Mouse (Mus musculus): Measurements from ENCODE around the gene Polr1a.

The Polr1a gene

GRCm38 (mm10) chr6:71949721-71950120, 40.9 kb downstream of the Polr1a start:
- DNase-seq (ENCODE audit: low read depth, low spot score), result no peak

- no peak for DNase-seq (ENCODE audit: low read depth, low spot score)
These were observed 41.7 kb downstream of the Polr1a start for GRCm38 (mm10) chr6:71950592-71950991.

GRCm38 (mm10) chr6:71951192-71951591, 42.3 kb downstream of the Polr1a start:
- no peak for DNase-seq (ENCODE audit: low read depth, low spot score)

- DNase-seq (ENCODE audit: low read depth, low spot score), result no peak
These were observed 53.3 kb downstream of the Polr1a start for GRCm38 (mm10) chr6:71962119-71962518.

- no peak for DNase-seq (ENCODE audit: low read depth, low spot score)
These were observed 53.9 kb downstream of the Polr1a start for GRCm38 (mm10) chr6:71962706-71963105.

GRCm38 (mm10) chr6:71963561-71963960, 54.7 kb downstream of the Polr1a start:
- no peak for DNase-seq (ENCODE audit: low read depth, low spot score)

- no peak for DNase-seq (ENCODE audit: low read depth, low spot score)
These were observed 57.9 kb downstream of the Polr1a start for GRCm38 (mm10) chr6:71966683-71967303.

- DNase-seq (ENCODE audit: low read depth, low spot score), result no peak
These were observed 59.0 kb downstream of the Polr1a start for GRCm38 (mm10) chr6:71967847-71968246.

GRCm38 (mm10) chr6:71969459-71969858, 60.6 kb downstream of the Polr1a start:
- DNase-seq (ENCODE audit: low read depth, low spot score), result no peak

GRCm38 (mm10) chr6:71970154-71970553, 61.3 kb downstream of the Polr1a start:
- DNase-seq (ENCODE audit: low read depth, low spot score), result no peak

- no peak for DNase-seq (ENCODE audit: low read depth, low spot score)
These were observed 67.7 kb downstream of the Polr1a start for GRCm38 (mm10) chr6:71976592-71976991.

- no peak for DNase-seq (ENCODE audit: low read depth, low spot score)
These were observed 71.3 kb downstream of the Polr1a start for GRCm38 (mm10) chr6:71980165-71980564.

- DNase-seq (ENCODE audit: low read depth, low spot score), result no peak
These were observed 71.7 kb downstream of the Polr1a start for GRCm38 (mm10) chr6:71980587-71980986.

GRCm38 (mm10) chr6:71981450-71981849, 72.6 kb downstream of the Polr1a start:
- no peak for DNase-seq (ENCODE audit: low read depth, low spot score)

- no peak for DNase-seq (ENCODE audit: low read depth, low spot score)
These were observed 77.1 kb downstream of the Polr1a start for GRCm38 (mm10) chr6:71985984-71986383.

GRCm38 (mm10) chr6:71987546-71988248, 78.8 kb downstream of the Polr1a start:
- no peak for DNase-seq (ENCODE audit: low read depth, low spot score)

- DNase-seq (ENCODE audit: low read depth, low spot score), result no peak
These were observed 80.9 kb downstream of the Polr1a start for GRCm38 (mm10) chr6:71989647-71990351.

GRCm38 (mm10) chr6:71990371-71990837, 81.6 kb downstream of the Polr1a start:
- DNase-seq (ENCODE audit: low read depth, low spot score), result no peak

- DNase-seq (ENCODE audit: low read depth, low spot score), result no peak
These were observed 82.5 kb downstream of the Polr1a start for GRCm38 (mm10) chr6:71991190-71991932.

GRCm38 (mm10) chr6:71991933-71992325, 83.1 kb downstream of the Polr1a start:
- no peak for DNase-seq (ENCODE audit: low read depth, low spot score)

GRCm38 (mm10) chr6:71994004-71994403, 85.2 kb downstream of the Polr1a start:
- no peak for DNase-seq (ENCODE audit: low read depth, low spot score)

GRCm38 (mm10) chr6:71995081-71995480, 86.2 kb downstream of the Polr1a start:
- DNase-seq (ENCODE audit: low read depth, low spot score), result no peak

Data from retina, postnatal 7 days (tissue).